Mouse (Mus musculus): Measurements from ENCODE around the gene Foxj3.

DNA sequence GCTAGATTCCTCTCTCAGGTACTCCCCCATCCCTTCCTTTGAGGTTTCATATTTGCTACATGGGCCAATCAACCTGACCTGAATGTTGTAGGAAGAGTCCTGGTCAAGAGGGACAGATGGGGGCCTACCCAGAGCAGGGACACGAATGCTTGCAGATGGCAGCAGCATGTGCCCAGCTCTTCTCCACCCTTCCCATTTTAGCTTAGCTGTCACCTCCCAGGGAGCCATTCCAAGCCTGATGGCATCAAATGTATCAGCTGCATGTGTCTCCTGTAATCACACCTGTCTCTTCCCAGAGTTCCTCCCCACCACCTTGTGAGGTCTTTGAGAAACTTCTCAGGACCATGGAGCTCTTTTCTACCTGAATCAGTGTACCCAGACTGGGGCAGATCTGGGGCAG, 120.2 kb downstream of the Foxj3 start:
- TF ChIP-seq GATA1 (IDR thresholded peaks at IDR 0.05; ENCODE audit: low read length) (no peak), TAL1 (IDR thresholded peaks at IDR 0.05; ENCODE audit: low read length) (no peak)

Measured in erythroblast, embryonic 14.5 days (primary cell).